Comparison of ENCODE assay signal across 40 mouse cellular contexts in the genomic region with DNA sequence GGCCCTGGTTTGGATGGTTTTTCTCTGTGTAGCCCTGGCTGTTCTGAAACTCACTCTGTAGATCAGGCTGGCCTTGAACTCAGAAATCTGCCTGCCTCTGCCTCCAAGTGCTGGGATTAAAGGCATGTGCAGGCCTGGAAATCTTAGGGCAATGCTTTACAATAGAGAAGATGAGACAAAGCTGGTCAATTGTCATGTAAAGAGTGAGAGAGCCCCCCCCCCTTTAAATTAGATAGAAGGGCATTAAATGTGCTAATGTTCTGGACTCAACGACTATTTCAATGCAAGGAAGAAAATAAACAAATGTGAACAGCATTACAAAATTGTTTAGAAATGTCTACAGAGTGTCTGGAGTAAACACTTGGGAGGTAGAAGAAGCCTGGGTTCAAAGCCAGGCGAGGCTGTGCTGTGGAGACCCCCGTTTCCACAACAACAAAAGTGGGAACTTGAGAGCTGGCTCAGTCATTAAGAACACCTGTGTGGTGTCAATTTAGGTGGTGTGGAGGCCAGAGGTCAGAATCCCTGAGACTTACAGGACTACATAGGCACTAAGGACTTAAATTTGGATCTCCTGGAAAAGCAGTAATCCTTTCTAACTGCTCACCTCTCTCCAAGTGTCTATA. TPM values are rescaled to one million over a fixed set of nuclear protein-coding genes. Genes with fewer than 3 reads are reported as not detected.
"Had no signal": no experiment of that assay in that cellular context is flagged by ENCODE, and none has a peak within 500 bp of the region (broad histone marks: within the 10 kb centered on the region; RNA-seq: fewer than 3 reads in every experiment).

No protein-coding gene starts in this region.

- DNase-seq: gastrocnemius, adult 2 months; gastrocnemius, postnatal 10 days; gastrocnemius, postnatal 25 days; heart, adult 11 months; heart, adult 2 months; heart, postnatal 14 days; heart, postnatal 36 days; kidney, adult 18-20 months; kidney, adult 8-10 months; kidney, postnatal 10 days; kidney, postnatal 25 days; kidney, postnatal 4 days; left cerebral cortex, postnatal 4 days had no signal

- H3K27me3 ChIP-seq: heart, embryonic 13.5 days; heart, embryonic 15.5 days; hindbrain, embryonic 13.5 days; hindbrain, embryonic 15.5 days; limb, embryonic 13.5 days; limb, embryonic 15.5 days; liver, embryonic 12.5 days had no signal

- H3K4me3 ChIP-seq: gastrocnemius, adult 2 months; heart, adult 2 months; heart, embryonic 13.5 days; heart, embryonic 15.5 days; hindbrain, embryonic 13.5 days; hindbrain, embryonic 15.5 days; layer of hippocampus, adult 2 months; left cerebral cortex, adult 2 months; limb, embryonic 13.5 days; limb, embryonic 15.5 days; liver, embryonic 12.5 days had no signal

- H3K36me3 ChIP-seq: heart, embryonic 13.5 days; heart, embryonic 15.5 days; hindbrain, embryonic 13.5 days; hindbrain, embryonic 15.5 days; limb, embryonic 13.5 days; limb, embryonic 15.5 days; liver, embryonic 12.5 days had no signal

- H3K27ac ChIP-seq: gastrocnemius, adult 2 months; heart, adult 2 months; heart, embryonic 13.5 days; heart, embryonic 15.5 days; hindbrain, embryonic 13.5 days; hindbrain, embryonic 15.5 days; hindbrain, postnatal 0 days; layer of hippocampus, adult 2 months; left cerebral cortex, adult 2 months; limb, embryonic 13.5 days; limb, embryonic 15.5 days; liver, embryonic 12.5 days; liver, embryonic 14.5 days had no signal

- H3K4me2 ChIP-seq: heart, embryonic 11.5 days; heart, embryonic 13.5 days; heart, embryonic 15.5 days; hindbrain, embryonic 13.5 days; hindbrain, embryonic 15.5 days; limb, embryonic 13.5 days; limb, embryonic 15.5 days; liver, embryonic 12.5 days had no signal

- H3K9ac ChIP-seq: heart, embryonic 13.5 days; heart, embryonic 15.5 days; hindbrain, embryonic 13.5 days; hindbrain, embryonic 15.5 days; limb, embryonic 13.5 days; limb, embryonic 15.5 days; liver, embryonic 12.5 days; liver, embryonic 14.5 days had no signal

- H3K9me3 ChIP-seq: heart, embryonic 13.5 days; heart, embryonic 15.5 days; hindbrain, embryonic 13.5 days; hindbrain, embryonic 15.5 days; limb, embryonic 13.5 days; limb, embryonic 15.5 days; liver, embryonic 12.5 days had no signal

- H3K4me1 ChIP-seq: hindbrain, embryonic 13.5 days; hindbrain, embryonic 15.5 days; limb, embryonic 13.5 days; limb, embryonic 15.5 days had no signal

- ATAC-seq: hindbrain, postnatal 0 days; intestine, embryonic 16.5 days; liver, embryonic 12.5 days had no signal

RNA-seq across cellular contexts. Expression of a gene that starts 0.8 kb away (rescaled TPM):
- total RNA-seq: gastrocnemius, adult 2 months; gastrocnemius, postnatal 10 days; gastrocnemius, postnatal 25 days; heart, adult 2 months; heart, postnatal 14 days; heart, postnatal 36 days; hematopoietic stem cell, adult 5-6 weeks; layer of hippocampus, adult 2 months; layer of hippocampus, postnatal 10 days; layer of hippocampus, postnatal 25 days; left cerebral cortex, adult 2 months; left cerebral cortex, postnatal 25 days; liver, adult 2 months had no signal
- polyA plus RNA-seq: gonadal fat pad, adult 2 months; heart, adult 2 months; heart, embryonic 11.5 days; heart, embryonic 13.5 days; heart, embryonic 15.5 days; heart, postnatal 0 days; intestine, embryonic 14.5 days; intestine, embryonic 16.5 days; kidney, embryonic 14.5 days; limb, embryonic 11.5 days; liver, adult 2 months; liver, embryonic 12.5 days; liver, embryonic 14.5 days; liver, embryonic 16.5 days had no signal

RNA-seq across cellular contexts. Expression of a gene that starts 9.7 kb away (rescaled TPM):
- total RNA-seq: gastrocnemius, adult 2 months; heart, adult 2 months; heart, postnatal 14 days; heart, postnatal 36 days; hematopoietic stem cell, adult 5-6 weeks; layer of hippocampus, postnatal 25 days; left cerebral cortex, adult 2 months; liver, adult 2 months had no signal
- polyA plus RNA-seq: gonadal fat pad, adult 2 months; heart, adult 2 months; liver, adult 2 months; liver, embryonic 12.5 days; liver, embryonic 16.5 days had no signal

RNA-seq across cellular contexts. Expression of a gene that starts 13.2 kb away (rescaled TPM):
- total RNA-seq: gastrocnemius, adult 2 months; gastrocnemius, postnatal 10 days; gastrocnemius, postnatal 25 days; heart, postnatal 14 days; hematopoietic stem cell, adult 5-6 weeks; hindbrain, postnatal 0 days; layer of hippocampus, adult 2 months; layer of hippocampus, postnatal 10 days; layer of hippocampus, postnatal 25 days; left cerebral cortex, adult 2 months; left cerebral cortex, postnatal 10 days; left cerebral cortex, postnatal 4 days had no signal
- polyA plus RNA-seq: heart, embryonic 11.5 days; heart, embryonic 13.5 days; heart, embryonic 15.5 days; heart, postnatal 0 days; hindbrain, embryonic 11.5 days; hindbrain, embryonic 13.5 days; hindbrain, embryonic 15.5 days; hindbrain, postnatal 0 days; limb, embryonic 11.5 days had no signal

RNA-seq across cellular contexts. Expression of a gene that starts 26.8 kb away (rescaled TPM):
- total RNA-seq: gastrocnemius, adult 2 months; gastrocnemius, postnatal 10 days; gastrocnemius, postnatal 25 days; heart, adult 2 months; heart, postnatal 14 days; heart, postnatal 36 days; hindbrain, postnatal 0 days; layer of hippocampus, adult 2 months; left cerebral cortex, postnatal 10 days had no signal
- polyA plus RNA-seq: gonadal fat pad, adult 2 months; heart, adult 2 months; heart, embryonic 11.5 days; heart, postnatal 0 days; liver, adult 2 months; liver, embryonic 12.5 days; liver, embryonic 16.5 days had no signal

RNA-seq across cellular contexts. Expression of a gene that starts 41.4 kb away (rescaled TPM):
- total RNA-seq: gastrocnemius, adult 2 months; gastrocnemius, postnatal 10 days; gastrocnemius, postnatal 25 days; heart, adult 2 months; heart, postnatal 14 days; heart, postnatal 36 days; hematopoietic stem cell, adult 5-6 weeks; hindbrain, postnatal 0 days; layer of hippocampus, adult 2 months; layer of hippocampus, postnatal 10 days; layer of hippocampus, postnatal 25 days; left cerebral cortex, adult 2 months; left cerebral cortex, postnatal 10 days; left cerebral cortex, postnatal 25 days; left cerebral cortex, postnatal 4 days; liver, adult 2 months had no signal
- polyA plus RNA-seq: gonadal fat pad, adult 2 months; heart, adult 2 months; heart, embryonic 11.5 days; heart, embryonic 13.5 days; heart, embryonic 15.5 days; heart, postnatal 0 days; hindbrain, embryonic 11.5 days; hindbrain, embryonic 13.5 days; hindbrain, embryonic 15.5 days; hindbrain, postnatal 0 days; intestine, embryonic 14.5 days; intestine, embryonic 16.5 days; kidney, embryonic 14.5 days; kidney, embryonic 16.5 days; limb, embryonic 11.5 days; limb, embryonic 13.5 days; limb, embryonic 15.5 days; liver, adult 2 months; liver, embryonic 12.5 days; liver, embryonic 14.5 days; liver, embryonic 16.5 days had no signal
